Mouse (Mus musculus) splenic B cell, adult 2 months (primary cell): ENCODE results near the gene Gm13030.
"Not testable (repeated sequence)": the region's sequence is repeated elsewhere in the genome, so short reads cannot be mapped to it uniquely, and the experiment has no call there.

Experiments
- DNase-seq: peaks from one replicate; pipeline ENCODE4 v3.0.0-alpha.2; 2011; ENCODE audit warnings: low read depth, low spot score
- H3K27me3 ChIP-seq: 2 replicates; pipeline ENCODE4 v1.6.1; 2012; ENCODE audit warnings: mild to moderate bottlenecking, low read length, moderate library complexity, mixed read lengths; ENCODE audit not compliant: control insufficient read depth, poor library complexity, insufficient read depth, severe bottlenecking
- H3K36me3 ChIP-seq: 2 replicates; pipeline ENCODE4 v1.6.1; 2012; ENCODE audit warnings: mild to moderate bottlenecking, low read length, moderate library complexity, mixed read lengths; ENCODE audit not compliant: control insufficient read depth, poor library complexity, insufficient read depth, severe bottlenecking

Gene Gm13030

DNA sequence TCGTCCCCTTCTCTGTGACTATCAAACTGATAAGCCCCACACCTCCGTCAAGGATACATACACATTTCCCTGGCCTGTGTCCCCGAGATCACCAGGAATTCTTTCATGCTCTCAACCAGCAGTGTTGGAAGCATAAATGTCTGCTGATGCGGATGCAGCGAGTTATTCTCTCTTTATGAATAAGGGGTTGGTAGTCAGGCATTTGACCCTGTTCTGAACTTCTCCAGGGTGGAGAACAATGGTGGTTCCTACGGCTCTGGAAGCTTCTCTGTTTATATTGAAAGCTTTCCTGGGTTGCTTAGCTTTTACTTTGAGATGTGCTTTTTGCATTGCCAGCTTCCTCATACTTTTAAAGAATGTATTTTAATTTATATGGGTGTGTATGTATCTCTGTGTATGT is at the start of gene Gm13030:
Gm13030 (minus strand) TSS at position 101 of the 400 bp plus-strand sequence.
- H3K27me3 ChIP-seq: no peaks in the 10 kb centered on the region
- H3K36me3 ChIP-seq: no peaks in the 10 kb centered on the region
- DNase-seq: no peak

DNA sequence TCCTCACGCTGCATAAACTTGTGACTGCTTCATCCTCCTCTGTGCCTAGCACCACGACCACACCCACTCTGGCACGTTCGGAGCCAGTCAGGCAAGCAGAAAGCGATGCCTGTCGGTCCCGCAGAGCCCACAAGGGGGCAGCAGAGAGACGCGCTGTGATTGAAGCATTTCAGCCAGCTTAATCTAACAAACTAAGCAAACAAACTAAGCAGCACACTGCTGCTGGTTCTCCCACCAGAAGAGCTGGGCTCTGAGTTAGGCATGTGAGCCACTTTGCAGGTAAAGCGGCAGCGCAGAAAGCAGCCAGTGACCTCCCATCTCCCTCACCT is 48.3 kb upstream of the Gm13030 start:
- Histone ChIP-seq H3K36me3 (no peaks in the 10 kb centered on the region), H3K27me3 (no peaks in the 10 kb centered on the region)
- peak; percentile 94 for DNase-seq

DNA sequence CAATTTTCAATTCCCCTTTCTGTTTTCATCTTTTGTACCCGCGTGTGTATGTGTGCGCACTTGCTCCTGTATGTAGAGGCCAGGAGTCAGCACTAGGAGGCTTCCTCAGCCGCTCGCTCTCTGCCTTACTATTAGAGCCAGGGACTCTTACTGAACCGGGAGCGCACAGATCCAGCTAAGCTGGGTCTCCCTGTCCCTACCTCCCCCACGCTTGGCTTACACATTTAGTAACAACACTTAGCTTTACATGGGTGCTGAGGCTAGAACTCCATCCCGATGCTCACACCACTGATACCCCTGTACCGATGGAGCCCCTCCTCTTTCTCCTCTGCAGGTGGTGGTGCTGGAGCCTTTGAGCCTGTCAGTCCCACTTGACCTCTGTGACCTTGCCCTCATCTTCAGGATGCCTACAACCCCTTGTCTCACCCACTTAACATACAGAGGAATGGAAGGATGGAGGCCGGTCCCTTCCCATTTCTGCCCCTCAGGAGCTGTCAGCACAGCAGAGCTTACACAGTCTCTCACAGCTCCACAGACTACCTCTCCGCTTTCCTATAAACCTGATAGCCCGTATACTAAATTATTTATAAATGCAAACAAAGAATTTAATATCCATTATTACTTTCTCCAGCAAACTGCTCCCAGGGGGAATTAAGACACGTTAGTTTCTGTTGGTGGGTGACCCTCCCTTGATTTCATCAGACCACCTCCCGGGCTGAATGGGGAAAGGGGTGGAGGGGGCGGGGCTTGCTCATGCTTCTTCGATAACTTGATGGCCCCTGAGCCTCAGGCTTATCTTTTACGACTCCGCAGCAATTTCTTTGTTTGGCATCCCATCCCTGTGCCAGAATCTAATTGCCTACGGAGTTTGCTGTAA is 47.7 kb upstream of the Gm13030 start:
- H3K36me3 ChIP-seq: no peaks in the 10 kb centered on the region
- no peak for DNase-seq

DNA sequence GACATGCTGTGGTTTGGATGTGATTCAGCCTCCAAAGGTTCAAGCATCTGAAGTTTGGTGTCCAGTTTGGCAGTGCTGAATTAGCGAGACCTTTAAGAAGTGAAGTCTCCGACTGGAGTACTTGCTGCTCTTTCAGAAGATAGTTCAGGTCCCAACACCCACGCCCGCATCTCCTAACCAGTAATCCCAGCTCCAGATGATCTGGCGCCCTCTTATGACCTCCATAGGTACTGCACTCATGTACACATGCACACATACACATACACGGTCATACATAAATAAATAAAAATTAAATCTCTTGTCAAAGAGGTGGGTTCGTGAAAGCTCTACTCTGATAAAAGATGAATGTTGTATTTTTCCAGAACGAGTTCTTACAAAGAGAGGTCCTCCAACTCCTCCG is 43.5 kb upstream of the Gm13030 start:
- DNase-seq: peak; percentile 27
- no peaks in the 10 kb centered on the region; the same call in 1 of the 2 replicates for H3K27me3 ChIP-seq
- H3K36me3 ChIP-seq: no peaks in the 10 kb centered on the region

More for the DNA sequence above, 47.7 kb upstream of the Gm13030 start:
- H3K27me3 ChIP-seq: no peaks in the 10 kb centered on the region

DNA sequence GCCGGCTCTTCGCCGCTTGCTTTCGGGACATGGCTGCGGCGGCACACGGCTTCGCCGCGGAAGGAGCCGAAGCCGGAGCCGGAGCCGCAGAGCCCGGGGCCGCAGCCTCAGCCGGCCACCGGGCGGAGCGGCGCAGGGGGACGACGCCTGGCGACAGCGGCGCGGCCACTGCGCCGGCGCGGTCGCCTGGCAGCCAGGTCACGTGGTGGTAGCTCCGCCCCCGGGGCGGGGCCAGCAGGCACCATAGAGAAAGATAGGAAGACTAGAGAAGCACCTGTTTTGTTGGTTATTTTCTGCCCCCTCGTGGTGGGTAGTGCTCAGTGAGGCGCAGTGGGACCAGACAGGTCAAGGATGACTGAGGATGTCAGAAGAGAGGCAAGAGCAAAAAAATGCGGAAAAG is 40.0 kb upstream of the Gm13030 start, which contains the start of gene Otud3:
Otud3 (minus strand) TSS at position 149 of the 400 bp plus-strand sequence.
- no peaks in the 10 kb centered on the region; the same call in 1 of the 2 replicates for H3K27me3 ChIP-seq
- DNase-seq: peak; percentile 97
- no peaks in the 10 kb centered on the region for H3K36me3 ChIP-seq

DNA sequence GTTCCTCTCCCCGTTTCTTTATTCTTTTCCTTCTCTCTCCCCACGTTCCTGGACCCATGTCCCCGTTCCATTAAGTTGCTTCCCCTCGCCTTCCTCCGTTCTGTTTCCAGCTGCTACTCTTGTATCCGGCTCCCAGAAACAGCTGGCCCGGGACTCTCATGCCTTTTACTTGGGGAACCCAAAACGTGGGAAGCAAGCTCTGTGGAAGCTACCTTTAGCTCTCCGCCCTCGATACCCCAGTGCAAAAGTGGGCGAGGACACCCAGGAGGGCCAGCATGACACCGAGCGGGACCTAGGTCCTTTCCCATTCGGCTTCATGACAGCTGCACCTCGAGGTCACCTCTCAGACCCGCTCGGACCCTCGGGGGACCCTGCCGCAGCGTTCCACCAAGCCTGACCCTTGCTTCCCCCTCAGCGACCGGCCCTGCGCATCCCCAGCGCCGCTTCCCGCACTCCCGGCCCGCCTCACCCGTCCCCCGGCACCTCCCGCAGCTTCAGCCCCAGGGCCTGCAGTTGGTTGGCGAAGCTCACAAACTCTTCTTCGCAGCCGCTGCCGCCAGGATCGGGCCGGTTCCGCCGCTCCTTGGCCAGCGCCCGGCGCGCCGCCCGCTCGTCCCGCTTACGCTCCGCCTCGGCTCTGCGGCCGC is 39.5 kb upstream of the Gm13030 start:
- Histone ChIP-seq H3K36me3 (no peaks in the 10 kb centered on the region), H3K27me3 (no peaks in the 10 kb centered on the region; the same call in 1 of the 2 replicates)
- DNase-seq: no peak

- H3K36me3 ChIP-seq: no peaks in the 10 kb centered on the region; the same call in none of the 2 replicates
- no peak for DNase-seq
Measured at GRCm38 (mm10) chr4:138905624-138906337, 32.0 kb upstream of the Gm13030 start.

DNA sequence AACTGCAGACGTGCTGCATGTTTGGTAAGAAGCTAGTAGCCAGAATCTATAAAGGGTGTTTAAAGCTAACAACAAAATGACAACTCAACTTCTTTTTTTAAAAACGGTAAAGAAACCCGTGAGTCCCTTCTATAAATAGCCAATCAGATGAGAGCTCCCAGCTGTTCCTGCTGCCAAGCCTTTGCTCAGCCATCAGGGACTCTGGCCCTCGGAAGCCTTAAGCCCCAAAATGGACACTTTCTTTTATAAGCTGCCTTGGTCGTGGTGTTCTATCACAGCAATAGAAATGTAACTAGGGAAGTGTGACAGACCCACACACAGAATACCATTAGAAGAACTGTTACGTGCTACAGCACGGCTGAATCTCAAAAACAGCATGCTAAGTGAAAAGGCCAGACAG is 25.6 kb upstream of the Gm13030 start:
- H3K36me3 ChIP-seq: peaks cover 10% of the 10 kb centered on the region

More at GRCm38 (mm10) chr4:138905624-138906337, 32.0 kb upstream of the Gm13030 start:
- no peaks in the 10 kb centered on the region for H3K27me3 ChIP-seq

DNA sequence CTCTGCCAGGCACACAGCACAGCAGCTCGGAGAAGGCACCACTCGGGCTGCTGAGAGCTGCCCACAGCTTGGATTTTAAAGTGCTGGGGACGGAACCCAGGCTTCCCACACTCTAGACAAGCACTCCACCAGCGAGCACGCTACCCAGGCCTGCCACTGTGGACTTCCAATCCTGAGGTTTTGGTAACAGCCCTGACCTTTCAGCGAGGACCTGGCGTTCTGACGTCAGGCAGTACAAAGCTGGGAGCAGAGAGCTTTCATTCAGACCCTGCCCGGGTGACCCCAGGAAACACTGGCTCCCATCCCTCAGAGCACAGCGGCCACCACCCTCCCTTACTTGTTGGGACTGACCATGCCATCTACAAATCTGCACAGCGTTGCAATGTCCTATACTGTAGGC is 20.0 kb upstream of the Gm13030 start:
- not testable (repeated sequence) for H3K27me3 ChIP-seq, DNase-seq
- H3K36me3 ChIP-seq: peaks cover 10% of the 10 kb centered on the region

More for the DNA sequence above, 25.6 kb upstream of the Gm13030 start:
- no peaks in the 10 kb centered on the region for H3K27me3 ChIP-seq
- no peak for DNase-seq

- Histone ChIP-seq H3K36me3 (peaks cover 10% of the 10 kb centered on the region), H3K27me3 (no peaks in the 10 kb centered on the region)
- DNase-seq: no peak
Measured at GRCm38 (mm10) chr4:138892655-138893054, 18.9 kb upstream of the Gm13030 start.

DNA sequence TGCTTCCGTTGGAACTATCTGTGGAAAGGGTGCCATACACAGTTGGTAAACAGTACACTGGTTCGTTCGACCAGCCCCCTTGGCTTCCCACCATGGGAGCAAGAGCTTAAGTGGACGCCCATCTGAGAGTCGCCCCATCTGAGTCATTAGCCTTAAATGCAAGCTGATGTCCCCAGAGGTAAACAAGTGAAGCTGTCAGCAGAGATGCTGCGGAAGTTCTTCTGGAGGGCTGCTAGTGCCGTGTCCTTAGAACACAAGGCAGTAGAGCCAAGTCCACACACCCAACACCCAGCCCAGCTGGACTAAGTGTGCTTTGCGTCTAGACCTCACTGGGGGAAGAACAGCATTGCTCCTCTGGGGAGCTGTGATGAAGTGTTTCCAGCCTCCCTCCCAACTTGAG is 15.9 kb upstream of the Gm13030 start:
- H3K36me3 ChIP-seq: no peaks in the 10 kb centered on the region; the same call in 1 of the 2 replicates
- no peaks in the 10 kb centered on the region; the same call in 1 of the 2 replicates for H3K27me3 ChIP-seq
- DNase-seq: no peak

DNA sequence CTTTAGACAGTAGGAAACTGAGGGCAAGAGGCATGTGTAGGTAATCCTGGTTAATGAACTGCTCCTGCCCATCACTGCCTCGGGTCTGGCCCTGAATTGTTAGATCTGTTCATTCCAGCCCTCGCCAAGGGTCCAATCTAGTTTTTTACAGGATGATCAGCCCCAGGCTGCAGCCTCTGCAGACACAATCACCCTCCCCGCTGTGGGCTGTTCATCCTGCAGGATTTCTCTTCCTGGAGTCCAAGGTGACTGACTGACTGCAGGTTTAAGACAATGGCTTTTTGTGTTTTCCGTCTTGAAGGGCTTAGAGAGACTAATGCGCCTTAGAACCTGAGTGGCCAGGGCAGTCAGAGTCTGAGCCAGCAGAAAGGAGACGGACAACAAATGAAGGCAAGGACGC is 15.4 kb upstream of the Gm13030 start:
- DNase-seq: no peak
- Histone ChIP-seq H3K36me3 (no peaks in the 10 kb centered on the region), H3K27me3 (no peaks in the 10 kb centered on the region; the same call in 1 of the 2 replicates)

GRCm38 (mm10) chr4:138884261-138884660 is 10.5 kb upstream of the Gm13030 start:
- H3K27me3 ChIP-seq: no peaks in the 10 kb centered on the region; the same call in 1 of the 2 replicates
- no peaks in the 10 kb centered on the region for H3K36me3 ChIP-seq
- DNase-seq: peak; percentile 93

DNA sequence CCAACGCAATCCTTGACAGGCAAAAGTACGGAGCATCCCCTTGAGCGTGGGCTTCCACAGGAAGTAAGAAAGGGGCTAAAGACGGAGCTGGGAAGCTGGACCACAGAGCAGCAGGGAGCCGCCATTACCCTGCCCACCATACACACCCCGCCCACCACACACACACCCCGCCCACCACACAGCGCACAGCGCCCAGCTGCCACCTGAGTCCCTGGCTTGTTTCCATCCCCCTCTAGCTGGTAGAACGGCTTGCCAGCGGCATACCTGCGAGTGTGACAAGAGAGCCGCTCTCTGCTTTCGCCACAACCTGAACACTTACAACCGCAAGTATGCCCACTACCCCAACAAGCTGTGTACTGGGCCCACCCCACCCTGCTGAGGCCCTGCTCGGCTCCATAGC is 8.4 kb upstream of the Gm13030 start:
- H3K36me3 ChIP-seq: no peaks in the 10 kb centered on the region
- no peaks in the 10 kb centered on the region; the same call in 1 of the 2 replicates for H3K27me3 ChIP-seq
- no peak for DNase-seq
